Mouse (Mus musculus): ENCODE measurements around the gene Inpp5a. TPM values are rescaled to one million over a fixed set of nuclear protein-coding genes. Genes with fewer than 3 reads are reported as not detected.
"Not testable (repeated sequence)": the region's sequence is repeated elsewhere in the genome, so short reads cannot be mapped to it uniquely, and the experiment has no call there.

Inpp5a gene
- polyA plus RNA-seq, 1 experiment from 2014 or later, result 28.8 TPM

GRCm38 (mm10) chr7:139434095-139434830 is 45.4 kb downstream of the Inpp5a start:
- peak; percentile 83 for ATAC-seq (ENCODE audit: low read depth)
- Histone ChIP-seq H3K27ac (ENCODE audit: low read length) (peak overlapping the region; percentile 47), H3K9ac (ENCODE audit: low read length) (no peak overlapping the region), H3K4me3 (ENCODE audit: low read length) (no peak overlapping the region), H3K36me3 (ENCODE audit: control insufficient read depth, insufficient read depth, low read length) (no peaks in the 10 kb centered on the region), H3K4me1 (replicated peaks; ENCODE audit: control insufficient read depth, insufficient read depth, low read length) (peaks cover 20% of the 10 kb centered on the region), H3K9me3 (ENCODE audit: control insufficient read depth, low read length) (no peaks in the 10 kb centered on the region), H3K27me3 (ENCODE audit: control insufficient read depth, insufficient read depth, low read depth, low read length) (no peaks in the 10 kb centered on the region), H3K4me2 (ENCODE audit: low read depth, low read length) (no peak overlapping the region)
- 51% methylated on average over 5 of the region's 5 CpGs for WGBS

- H3K9ac ChIP-seq (ENCODE audit: low read length); H3K4me2 ChIP-seq (ENCODE audit: low read depth, low read length); ATAC-seq (ENCODE audit: low read depth); H3K27me3 ChIP-seq (ENCODE audit: control insufficient read depth, insufficient read depth, low read depth, low read length); H3K4me3 ChIP-seq (ENCODE audit: low read length); H3K9me3 ChIP-seq (ENCODE audit: control insufficient read depth, low read length); H3K36me3 ChIP-seq (ENCODE audit: control insufficient read depth, insufficient read depth, low read length): not testable (repeated sequence)
- H3K27ac ChIP-seq (ENCODE audit: low read length), result peak overlapping the region; percentile 47; the same call in 1 of the 2 replicates
- peaks cover 22% of the 10 kb centered on the region for H3K4me1 ChIP-seq (replicated peaks; ENCODE audit: control insufficient read depth, insufficient read depth, low read length)
- WGBS, result 67% methylated on average over 2 of the region's 2 CpGs
Measured at GRCm38 (mm10) chr7:139434931-139435330, 46.0 kb downstream of the Inpp5a start.

- no peaks in the 10 kb centered on the region for H3K27me3 ChIP-seq (ENCODE audit: control insufficient read depth, insufficient read depth, low read depth, low read length)
- no peaks in the 10 kb centered on the region for H3K9me3 ChIP-seq (ENCODE audit: control insufficient read depth, low read length)
- H3K4me3 ChIP-seq (ENCODE audit: low read length), result no peak overlapping the region
- H3K9ac ChIP-seq (ENCODE audit: low read length), result no peak overlapping the region
- H3K36me3 ChIP-seq (ENCODE audit: control insufficient read depth, insufficient read depth, low read length), result no peaks in the 10 kb centered on the region
- peaks cover 30% of the 10 kb centered on the region for H3K4me1 ChIP-seq (replicated peaks; ENCODE audit: control insufficient read depth, insufficient read depth, low read length)
- H3K27ac ChIP-seq (ENCODE audit: low read length), result no peak overlapping the region
- no peak overlapping the region for H3K4me2 ChIP-seq (ENCODE audit: low read depth, low read length)
- no peak for ATAC-seq (ENCODE audit: low read depth)
Measured at GRCm38 (mm10) chr7:139435749-139436148, 46.8 kb downstream of the Inpp5a start.

- Histone ChIP-seq H3K4me2 (ENCODE audit: low read depth, low read length) (no peak overlapping the region), H3K9me3 (ENCODE audit: control insufficient read depth, low read length) (no peaks in the 10 kb centered on the region), H3K27ac (ENCODE audit: low read length) (no peak overlapping the region), H3K4me3 (ENCODE audit: low read length) (no peak overlapping the region), H3K9ac (ENCODE audit: low read length) (no peak overlapping the region), H3K4me1 (replicated peaks; ENCODE audit: control insufficient read depth, insufficient read depth, low read length) (peaks cover 41% of the 10 kb centered on the region), H3K36me3 (ENCODE audit: control insufficient read depth, insufficient read depth, low read length) (no peaks in the 10 kb centered on the region), H3K27me3 (ENCODE audit: control insufficient read depth, insufficient read depth, low read depth, low read length) (no peaks in the 10 kb centered on the region)
- no peak for ATAC-seq (ENCODE audit: low read depth)
- 59% methylated on average over 7 of the region's 7 CpGs for WGBS
Measured at GRCm38 (mm10) chr7:139436951-139437350, 48.0 kb downstream of the Inpp5a start.

GRCm38 (mm10) chr7:139437471-139437870 is 48.6 kb downstream of the Inpp5a start:
- Histone ChIP-seq H3K9ac (ENCODE audit: low read length) (no peak overlapping the region), H3K4me3 (ENCODE audit: low read length) (no peak overlapping the region), H3K4me2 (ENCODE audit: low read depth, low read length) (no peak overlapping the region), H3K36me3 (ENCODE audit: control insufficient read depth, insufficient read depth, low read length) (no peaks in the 10 kb centered on the region), H3K4me1 (replicated peaks; ENCODE audit: control insufficient read depth, insufficient read depth, low read length) (peaks cover 46% of the 10 kb centered on the region), H3K27ac (ENCODE audit: low read length) (no peak overlapping the region), H3K9me3 (ENCODE audit: control insufficient read depth, low read length) (no peaks in the 10 kb centered on the region), H3K27me3 (ENCODE audit: control insufficient read depth, insufficient read depth, low read depth, low read length) (no peaks in the 10 kb centered on the region)
- 51% methylated on average over 5 of the region's 5 CpGs for WGBS
- ATAC-seq (ENCODE audit: low read depth), result no peak

GRCm38 (mm10) chr7:139437926-139438600 is 49.2 kb downstream of the Inpp5a start:
- Histone ChIP-seq H3K4me2 (ENCODE audit: low read depth, low read length) (no peak overlapping the region), H3K27ac (ENCODE audit: low read length) (peak overlapping the region; percentile 27), H3K27me3 (ENCODE audit: control insufficient read depth, insufficient read depth, low read depth, low read length) (no peaks in the 10 kb centered on the region), H3K4me3 (ENCODE audit: low read length) (no peak overlapping the region), H3K9me3 (ENCODE audit: control insufficient read depth, low read length) (no peaks in the 10 kb centered on the region), H3K4me1 (replicated peaks; ENCODE audit: control insufficient read depth, insufficient read depth, low read length) (peaks cover 51% of the 10 kb centered on the region), H3K9ac (ENCODE audit: low read length) (no peak overlapping the region), H3K36me3 (ENCODE audit: control insufficient read depth, insufficient read depth, low read length) (no peaks in the 10 kb centered on the region)
- ATAC-seq (ENCODE audit: low read depth), result no peak
- 36% methylated on average over 9 of the region's 9 CpGs for WGBS

- Histone ChIP-seq H3K27ac (ENCODE audit: low read length) (no peak overlapping the region; the same call in 1 of the 2 replicates), H3K9me3 (ENCODE audit: control insufficient read depth, low read length) (no peaks in the 10 kb centered on the region), H3K36me3 (ENCODE audit: control insufficient read depth, insufficient read depth, low read length) (no peaks in the 10 kb centered on the region), H3K4me3 (ENCODE audit: low read length) (no peak overlapping the region), H3K27me3 (ENCODE audit: control insufficient read depth, insufficient read depth, low read depth, low read length) (no peaks in the 10 kb centered on the region), H3K9ac (ENCODE audit: low read length) (no peak overlapping the region), H3K4me1 (replicated peaks; ENCODE audit: control insufficient read depth, insufficient read depth, low read length) (peaks cover 51% of the 10 kb centered on the region), H3K4me2 (ENCODE audit: low read depth, low read length) (no peak overlapping the region)
- 74% methylated on average over 4 of the region's 4 CpGs for WGBS
- ATAC-seq (ENCODE audit: low read depth), result no peak
Measured at GRCm38 (mm10) chr7:139438601-139438945, 49.7 kb downstream of the Inpp5a start.

GRCm38 (mm10) chr7:139439031-139439430 is 50.1 kb downstream of the Inpp5a start:
- Histone ChIP-seq H3K9me3 (ENCODE audit: control insufficient read depth, low read length) (no peaks in the 10 kb centered on the region), H3K9ac (ENCODE audit: low read length) (no peak overlapping the region), H3K4me3 (ENCODE audit: low read length) (no peak overlapping the region), H3K36me3 (ENCODE audit: control insufficient read depth, insufficient read depth, low read length) (no peaks in the 10 kb centered on the region), H3K27me3 (ENCODE audit: control insufficient read depth, insufficient read depth, low read depth, low read length) (no peaks in the 10 kb centered on the region), H3K4me2 (ENCODE audit: low read depth, low read length) (no peak overlapping the region), H3K27ac (ENCODE audit: low read length) (no peak overlapping the region), H3K4me1 (replicated peaks; ENCODE audit: control insufficient read depth, insufficient read depth, low read length) (peaks cover 49% of the 10 kb centered on the region)
- ATAC-seq (ENCODE audit: low read depth), result no peak
- WGBS, result 59% methylated on average over 3 of the region's 3 CpGs

- no peak overlapping the region for H3K9ac ChIP-seq (ENCODE audit: low read length)
- H3K4me2 ChIP-seq (ENCODE audit: low read depth, low read length), result no peak overlapping the region
- no peak overlapping the region for H3K27ac ChIP-seq (ENCODE audit: low read length)
- ATAC-seq (ENCODE audit: low read depth), result no peak
- peaks cover 53% of the 10 kb centered on the region for H3K4me1 ChIP-seq (replicated peaks; ENCODE audit: control insufficient read depth, insufficient read depth, low read length)
- no peak overlapping the region for H3K4me3 ChIP-seq (ENCODE audit: low read length)
- H3K9me3 ChIP-seq (ENCODE audit: control insufficient read depth, low read length), result no peaks in the 10 kb centered on the region
- H3K36me3 ChIP-seq (ENCODE audit: control insufficient read depth, insufficient read depth, low read length), result no peaks in the 10 kb centered on the region
- H3K27me3 ChIP-seq (ENCODE audit: control insufficient read depth, insufficient read depth, low read depth, low read length), result no peaks in the 10 kb centered on the region
- WGBS, result 71% methylated on average over 6 of the region's 6 CpGs
Measured at GRCm38 (mm10) chr7:139439922-139440895, 51.3 kb downstream of the Inpp5a start.
